Mouse (Mus musculus) embryo, embryonic 11.5 days (tissue): ENCODE data around the gene Kdelr2.

Source experiments
- DNase-seq: peaks from one replicate; pipeline ENCODE4 v3.0.0-alpha.2; 2012; ENCODE audit warnings: low read depth, low spot score

The Kdelr2 gene

DNA sequence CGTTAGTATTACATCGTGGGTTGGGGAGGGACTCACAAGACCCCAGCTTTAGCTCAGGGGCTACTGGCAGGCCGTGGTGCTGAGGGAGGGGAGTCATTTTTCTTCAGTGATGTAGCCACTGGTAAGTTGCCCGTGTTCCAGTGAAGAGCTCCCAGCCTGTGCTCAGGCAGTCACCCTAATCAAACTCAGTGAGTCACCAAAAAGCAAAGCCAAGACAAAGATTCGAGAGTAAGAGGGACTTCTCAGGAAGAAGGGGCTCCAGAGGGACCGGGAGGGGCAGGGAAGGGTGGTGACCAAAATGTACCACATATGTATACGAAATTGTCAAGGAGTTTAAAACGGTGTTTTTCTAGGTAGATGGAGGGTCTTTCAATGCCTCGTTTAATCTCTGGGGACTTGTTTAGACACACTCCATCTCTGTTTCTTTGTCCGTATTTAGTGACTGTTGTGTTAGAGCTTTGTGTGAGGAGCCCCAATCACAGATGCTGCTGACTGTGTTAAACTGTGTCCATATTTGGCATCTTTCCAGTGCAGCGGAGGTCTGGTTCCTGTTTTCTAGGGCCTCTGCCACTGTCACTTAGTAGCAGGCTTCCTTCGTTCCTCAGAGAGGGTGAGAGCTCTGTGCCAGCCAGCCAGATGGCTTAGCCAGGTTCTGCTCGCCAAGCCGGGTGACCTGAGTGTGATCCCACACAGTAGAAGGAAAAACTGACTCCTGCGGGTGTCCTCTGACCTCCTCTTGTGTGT is 67.0 kb downstream of the Kdelr2 start:
- DNase-seq: no peak

- no peak for DNase-seq
Observed at GRCm38 (mm10) chr5:143471165-143471546, 67.5 kb downstream of the Kdelr2 start.
